Mouse (Mus musculus) erythroid progenitor cell, adult 5-6 weeks (primary cell): ENCODE results near the gene Hes1. TPM values are rescaled to one million over a fixed set of nuclear protein-coding genes. Genes with fewer than 3 reads are reported as not detected.

Source experiments
- ATAC-seq: replicated peaks from 2 replicates; pipeline ENCODE4 v1.8.0; 2016; ENCODE audit warnings: moderate number of reproducible peaks, mild to moderate bottlenecking, moderate TSS enrichment, inconsistent platforms; ENCODE audit not compliant: poor library complexity, low FRiP score, severe bottlenecking
- total RNA-seq, 2 experiments: library from RNA; stranded (forward) in 1 of 2; stranded (reverse) in 1 of 2; fragments of 150-400 nt in 1 of 2; fragments of 186-747, 209-891 nt in 1 of 2; gene quantifications; 2 replicates each; pipeline versions ENCODE4 v1.2.3 to v1.2.4; 2015 to 2017; ENCODE audit warnings: low replicate concordance in 2 of 2

The Hes1 gene
- total RNA-seq, 2 experiments from 2014 or later = not detected

- no peak for ATAC-seq
Measured at GRCm38 (mm10) chr16:30047421-30047831, 16.8 kb upstream of the Hes1 start.

GRCm38 (mm10) chr16:30050767-30051490 lies 13.3 kb upstream of the Hes1 start:
- no peak for ATAC-seq

- no peak for ATAC-seq
Measured at GRCm38 (mm10) chr16:30052271-30052670, 11.9 kb upstream of the Hes1 start.

GRCm38 (mm10) chr16:30052839-30053511 lies 11.2 kb upstream of the Hes1 start:
- ATAC-seq = no peak

- ATAC-seq = no peak
Measured at GRCm38 (mm10) chr16:30054541-30054940, 9.6 kb upstream of the Hes1 start.

GRCm38 (mm10) chr16:30055361-30055889 lies 8.8 kb upstream of the Hes1 start:
- no peak for ATAC-seq

- no peak for ATAC-seq
Measured at GRCm38 (mm10) chr16:30055927-30056326, 8.3 kb upstream of the Hes1 start.

- ATAC-seq = no peak
Measured at GRCm38 (mm10) chr16:30056906-30057305, 7.3 kb upstream of the Hes1 start.

GRCm38 (mm10) chr16:30058974-30059717 lies 5.0 kb upstream of the Hes1 start:
- ATAC-seq = no peak

GRCm38 (mm10) chr16:30060412-30060811 lies 3.8 kb upstream of the Hes1 start:
- ATAC-seq = no peak

- ATAC-seq = no peak
Measured at GRCm38 (mm10) chr16:30062242-30063030, 1.7 kb upstream of the Hes1 start.

- no peak for ATAC-seq
Measured at GRCm38 (mm10) chr16:30063121-30063881, 883 bp upstream of the Hes1 start.

- ATAC-seq = no peak
Measured at GRCm38 (mm10) chr16:30064613-30065012, 429 bp downstream of the Hes1 start.

GRCm38 (mm10) chr16:30065077-30065476 lies 893 bp downstream of the Hes1 start:
- no peak for ATAC-seq

- no peak for ATAC-seq
Measured at GRCm38 (mm10) chr16:30065537-30066183, 1.5 kb downstream of the Hes1 start.

GRCm38 (mm10) chr16:30066184-30066851 lies 2.1 kb downstream of the Hes1 start:
- ATAC-seq = no peak

GRCm38 (mm10) chr16:30066852-30067301 lies 2.7 kb downstream of the Hes1 start:
- ATAC-seq = no peak
